Mouse (Mus musculus): Measurements from ENCODE around the gene Sptbn1. TPM values are rescaled to one million over a fixed set of nuclear protein-coding genes. Genes with fewer than 3 reads are reported as not detected.

Sptbn1 gene
- polyA plus RNA-seq (2012; ENCODE audit: low replicate concordance): 13.8 and 29.4 TPM in 2 replicates

GRCm38 (mm10) chr11:30267892-30268647, at the start of gene Sptbn1:
TSS of gene Sptbn1 (minus strand) at chr11:30268175.

Other genes with a start within 250 kb of the Sptbn1 start
- 0.31 and 0.36 TPM in 2 replicates for gene Eml6, start 242.1 kb downstream of the Sptbn1 start, polyA plus RNA-seq (2012; ENCODE audit: low replicate concordance)
- gene 4930505A04Rik, start 203.7 kb upstream of the Sptbn1 start, polyA plus RNA-seq (2012; ENCODE audit: low replicate concordance): not detected in 2 replicates